Mouse (Mus musculus) embryonic stem cell, embryonic (primary cell): ENCODE measurements around the gene Grik3.

Experiments
- CTCF ChIA-PET, 4 experiments: fragments of 300-600 bp in 2 of 4; fragments of 350-600 bp in 2 of 4; sonication (Branson Sonifier 250); formaldehyde crosslinking; loops; one replicate each; lab custom pipeline; 2022; ENCODE audit warnings: inconsistent platforms in 2 of 4; lab: Charles Lee
- POLR2A ChIA-PET, 4 experiments: fragments of 300-600 bp in 2 of 4; fragments of 350-600 bp in 2 of 4; sonication (Branson Sonifier 250); formaldehyde crosslinking; loops; one replicate each; lab custom pipeline; 2022; ENCODE audit warnings: antibody characterized with exemption in 4 of 4, inconsistent platforms in 1 of 4; lab: Charles Lee

Gene Grik3

DNA sequence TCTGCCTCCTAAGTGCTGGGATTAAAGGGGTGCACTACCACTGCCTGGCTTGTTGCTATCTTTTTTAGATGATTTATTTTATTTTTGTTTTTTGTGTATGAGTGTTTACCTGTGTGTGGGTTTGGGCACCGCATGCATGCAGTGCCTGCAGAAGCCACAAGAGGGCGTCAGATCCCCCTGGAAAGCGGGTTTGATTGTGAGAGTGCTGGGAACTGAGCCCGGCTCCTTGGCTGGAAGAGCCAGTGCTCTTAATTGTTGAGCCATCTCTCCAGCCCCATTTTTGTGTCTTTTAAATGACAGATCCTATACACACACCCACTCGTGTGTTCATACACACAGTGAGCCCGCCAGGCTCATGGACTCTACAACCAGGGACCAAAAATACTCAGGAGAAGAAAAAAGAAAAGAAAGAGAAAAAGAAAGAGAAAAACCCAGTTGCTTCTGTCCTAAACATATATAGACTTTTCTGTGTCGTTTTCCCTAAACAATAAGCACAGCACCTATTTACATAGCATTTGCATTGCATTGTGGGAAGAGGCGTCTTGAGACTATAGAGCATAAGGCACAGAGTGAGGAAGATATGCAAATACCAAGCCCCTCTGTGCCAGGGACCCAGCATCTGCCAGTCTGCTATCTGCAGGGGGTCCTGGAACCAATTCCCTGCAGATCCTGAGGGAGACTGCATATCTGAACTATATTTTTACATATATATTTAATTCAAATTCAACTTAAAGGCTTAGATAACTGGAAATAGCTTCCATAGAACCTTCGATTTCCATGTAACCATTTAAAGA lies 134.6 kb downstream of the Grik3 start:
- POLR2A ChIA-PET, result interaction anchor here in 1 of 4 experiments (1.5 kb wide), 1 partner anchor 16 kb away, joined by 5 read pairs; no protein-coding TSS in a partner anchor

GRCm38 (mm10) chr4:125629544-125629943 lies 139.0 kb downstream of the Grik3 start:
- CTCF ChIA-PET, result interaction anchor here in 1 of 4 experiments (0.5 kb wide), 1 partner anchor 469 kb away, joined by 4 read pairs; no protein-coding TSS in a partner anchor

More for the DNA sequence above, 134.6 kb downstream of the Grik3 start:
- CTCF ChIA-PET, result interaction anchor here in 1 of 4 experiments (0.8 kb wide), 1 partner anchor 110 kb away, joined by 3 read pairs; no protein-coding TSS in a partner anchor

GRCm38 (mm10) chr4:125635037-125635436 lies 144.5 kb downstream of the Grik3 start:
- CTCF ChIA-PET, result interaction anchor here in 2 of 4 experiments (0.6 to 0.8 kb wide), 3 partner anchors 17 to 483 kb away, joined by 3 to 7 read pairs (median 3); no protein-coding TSS in a partner anchor
- POLR2A ChIA-PET, result interaction anchor here in 3 of 4 experiments (0.6 to 2.8 kb wide), 22 partner anchors 9 to 701 kb away, joined by 3 to 14 read pairs (median 3); no protein-coding TSS in a partner anchor

More at GRCm38 (mm10) chr4:125629544-125629943, 139.0 kb downstream of the Grik3 start:
- POLR2A ChIA-PET, result interaction anchor here in 1 of 4 experiments (1.3 kb wide), 1 partner anchor 20 kb away, joined by 7 read pairs; no protein-coding TSS in a partner anchor

- ChIA-PET POLR2A (interaction anchor here in 2 of 4 experiments (0.8 to 2.8 kb wide), 4 partner anchors 14 to 91 kb away, joined by 3 to 14 read pairs (median 6); no protein-coding TSS in a partner anchor), CTCF (interaction anchor here in 1 of 4 experiments (1.6 kb wide), 1 partner anchor 19 kb away, joined by 3 read pairs; no protein-coding TSS in a partner anchor)
Observed at GRCm38 (mm10) chr4:125636616-125637304, 146.3 kb downstream of the Grik3 start.

DNA sequence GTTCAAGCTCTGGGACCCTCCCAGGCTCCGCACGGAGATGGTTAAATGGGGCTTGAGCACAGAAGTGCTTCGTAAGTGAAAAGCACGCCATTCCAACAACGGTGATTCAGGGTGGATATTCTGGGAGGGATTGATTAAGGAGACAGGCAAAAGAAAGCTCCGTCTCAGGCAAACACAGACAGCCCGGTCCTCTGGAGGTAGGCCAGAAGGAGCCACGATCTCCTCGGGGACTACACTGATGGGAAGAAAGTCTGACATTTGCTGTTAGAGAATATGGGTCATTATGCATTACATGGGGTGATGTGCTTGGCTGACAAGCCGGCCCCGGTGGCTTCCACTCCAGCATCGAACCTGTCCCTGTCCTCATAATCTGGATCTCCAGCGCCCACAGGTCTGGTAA lies 146.9 kb downstream of the Grik3 start:
- ChIA-PET CTCF (interaction anchor here in 1 of 4 experiments (0.6 kb wide), 1 partner anchor 208 kb away, joined by 3 read pairs; no protein-coding TSS in a partner anchor), POLR2A (interaction anchor here in 2 of 4 experiments (0.8 to 1.5 kb wide), 4 partner anchors 13 to 66 kb away, joined by 3 to 4 read pairs (median 3); no protein-coding TSS in a partner anchor)

DNA sequence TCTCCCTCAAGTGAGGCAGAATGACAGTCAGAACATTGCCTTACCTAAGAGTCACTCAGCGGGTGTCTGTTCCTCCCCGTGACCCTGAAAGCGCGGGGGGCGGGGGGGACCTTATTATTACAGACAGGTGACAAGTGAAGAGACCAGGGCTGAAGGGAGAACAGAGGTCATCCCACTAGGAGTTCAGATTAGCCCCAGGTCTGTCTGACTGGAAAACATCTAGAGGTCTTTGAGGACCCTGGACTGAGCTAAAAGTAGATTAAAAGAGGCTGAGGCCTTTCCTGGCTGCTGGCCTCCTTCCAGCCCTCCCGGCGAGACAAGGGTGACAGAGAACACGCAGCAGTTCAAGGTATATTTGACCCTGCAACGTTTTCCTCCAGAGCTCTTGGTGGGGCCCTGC lies 150.0 kb downstream of the Grik3 start:
- CTCF ChIA-PET, result no interaction called here
- POLR2A ChIA-PET, result interaction anchor here in 1 of 4 experiments (0.5 to 2.0 kb wide), 2 partner anchors 67 to 88 kb away, joined by 3 to 4 read pairs; no protein-coding TSS in a partner anchor

GRCm38 (mm10) chr4:125640921-125641663 lies 150.6 kb downstream of the Grik3 start:
- CTCF ChIA-PET, result no interaction called here
- POLR2A ChIA-PET, result interaction anchor here in 3 of 4 experiments (0.9 to 2.0 kb wide), 3 partner anchors 32 to 88 kb away, joined by 3 to 4 read pairs (median 3); no protein-coding TSS in a partner anchor

DNA sequence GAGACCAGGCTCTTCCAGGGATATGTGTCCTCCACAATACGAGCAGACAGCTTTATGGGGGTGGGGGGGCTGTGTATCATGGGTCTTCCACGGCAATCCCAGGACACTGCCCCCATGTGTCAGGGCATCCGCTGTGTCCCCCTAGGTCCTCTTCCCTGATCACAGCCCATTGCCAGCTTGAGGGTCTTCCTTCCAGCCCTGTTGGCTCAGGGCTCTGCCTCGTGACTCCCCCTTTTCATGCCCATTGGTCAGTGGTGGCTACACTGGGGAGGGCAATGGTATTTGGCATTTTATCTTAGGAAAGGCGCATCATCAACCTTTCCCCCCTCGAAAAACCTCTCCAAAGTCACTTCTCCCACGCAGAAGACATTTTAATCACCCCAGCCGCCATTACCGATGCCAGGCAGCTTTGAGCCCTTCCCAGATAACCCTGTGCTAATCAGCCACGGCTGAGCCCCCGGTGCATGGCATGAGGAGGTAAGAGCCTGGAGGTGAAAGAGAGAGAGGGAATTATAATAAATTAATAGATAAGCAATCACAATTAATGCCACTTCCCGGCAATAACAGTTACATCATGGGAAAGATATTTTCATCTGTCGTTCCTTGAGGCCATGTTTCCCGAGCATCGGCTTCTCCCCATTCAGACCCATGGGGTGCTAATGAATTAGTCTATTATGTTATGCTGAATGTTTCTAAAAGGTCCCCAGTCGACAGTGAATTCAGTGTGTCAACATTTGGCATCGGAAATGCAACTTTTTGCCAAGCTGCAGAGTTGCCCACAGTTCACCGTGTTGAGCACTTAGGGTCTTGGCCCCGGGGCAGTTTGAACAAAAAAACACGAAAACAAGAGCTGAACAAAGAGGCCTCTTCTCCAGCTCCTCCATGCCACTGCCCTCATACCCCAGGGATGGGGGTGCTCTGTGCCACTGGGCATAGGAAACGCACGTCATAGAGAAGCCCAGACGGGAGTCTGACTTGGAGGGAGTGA lies 154.4 kb downstream of the Grik3 start:
- POLR2A ChIA-PET, result interaction anchor here in 3 of 4 experiments (0.6 to 0.9 kb wide), 3 partner anchors 8 to 49 kb away, joined by 3 to 6 read pairs (median 3); no protein-coding TSS in a partner anchor

GRCm38 (mm10) chr4:125651676-125652246 lies 161.3 kb downstream of the Grik3 start:
- POLR2A ChIA-PET, result interaction anchor here in 3 of 4 experiments (0.6 to 1.7 kb wide), 13 partner anchors 8 to 511 kb away, joined by 3 to 5 read pairs (median 3); no protein-coding TSS in a partner anchor

More for the DNA sequence above, 154.4 kb downstream of the Grik3 start:
- CTCF ChIA-PET, result interaction anchor here in 1 of 4 experiments (0.5 kb wide), 1 partner anchor 286 kb away, joined by 3 read pairs; no protein-coding TSS in a partner anchor

DNA sequence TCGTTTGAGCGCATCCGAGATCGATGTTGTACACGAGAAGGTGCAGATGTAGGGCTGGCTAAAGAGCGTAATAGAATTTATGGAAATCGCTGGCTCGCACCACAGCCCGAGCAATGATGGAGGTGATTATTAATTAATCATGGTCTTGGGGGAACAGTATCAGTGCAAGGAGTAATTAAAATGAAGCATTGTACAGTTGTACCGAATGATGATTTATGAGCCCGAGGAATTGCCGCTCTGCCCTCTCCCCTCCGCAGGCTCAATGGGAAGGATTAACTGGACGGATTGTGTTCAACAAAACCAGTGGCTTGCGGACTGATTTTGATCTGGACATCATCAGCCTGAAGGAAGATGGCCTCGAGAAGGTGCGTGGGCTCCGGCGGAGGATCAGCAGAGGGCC lies 165.5 kb downstream of the Grik3 start:
- CTCF ChIA-PET, result no interaction called here

More at GRCm38 (mm10) chr4:125651676-125652246, 161.3 kb downstream of the Grik3 start:
- CTCF ChIA-PET, result interaction anchor here in 2 of 4 experiments (0.6 to 1.0 kb wide), 3 partner anchors 52 to 485 kb away, joined by 3 to 5 read pairs (median 3); no protein-coding TSS in a partner anchor

GRCm38 (mm10) chr4:125658376-125658775 lies 167.9 kb downstream of the Grik3 start:
- ChIA-PET POLR2A (interaction anchor here in 3 of 4 experiments (0.5 to 0.8 kb wide), 3 partner anchors 60 to 112 kb away, joined by 3 read pairs; no protein-coding TSS in a partner anchor), CTCF (interaction anchor here in 2 of 4 experiments (0.6 kb wide), 2 partner anchors 751 to 1760 kb away, joined by 3 to 6 read pairs; no protein-coding TSS in a partner anchor)

More for the DNA sequence above, 165.5 kb downstream of the Grik3 start:
- POLR2A ChIA-PET, result no interaction called here

DNA sequence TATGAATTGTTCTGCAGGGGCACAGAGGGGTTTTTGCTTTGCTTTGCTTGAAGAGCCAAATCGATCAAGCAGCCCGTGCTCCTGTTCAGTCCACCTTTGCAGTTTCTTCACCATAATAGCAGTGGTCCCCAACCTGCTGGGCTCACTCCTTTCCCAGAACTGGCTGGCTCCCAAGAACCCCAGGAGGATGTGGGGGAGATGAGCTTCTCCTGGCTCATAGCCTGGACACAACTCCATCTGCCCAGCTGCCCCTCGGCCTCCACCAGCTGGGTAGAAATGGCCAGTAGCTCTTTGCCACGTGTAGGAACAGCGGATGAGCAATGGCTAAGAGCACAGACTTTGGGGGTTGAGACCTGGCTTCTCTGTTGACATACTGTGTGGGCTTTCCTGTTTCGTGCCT lies 171.5 kb downstream of the Grik3 start:
- ChIA-PET CTCF (no interaction called here), POLR2A (interaction anchor here in 2 of 4 experiments (0.5 to 0.7 kb wide), 4 partner anchors 11 to 311 kb away, joined by 3 to 4 read pairs (median 3); no protein-coding TSS in a partner anchor)

DNA sequence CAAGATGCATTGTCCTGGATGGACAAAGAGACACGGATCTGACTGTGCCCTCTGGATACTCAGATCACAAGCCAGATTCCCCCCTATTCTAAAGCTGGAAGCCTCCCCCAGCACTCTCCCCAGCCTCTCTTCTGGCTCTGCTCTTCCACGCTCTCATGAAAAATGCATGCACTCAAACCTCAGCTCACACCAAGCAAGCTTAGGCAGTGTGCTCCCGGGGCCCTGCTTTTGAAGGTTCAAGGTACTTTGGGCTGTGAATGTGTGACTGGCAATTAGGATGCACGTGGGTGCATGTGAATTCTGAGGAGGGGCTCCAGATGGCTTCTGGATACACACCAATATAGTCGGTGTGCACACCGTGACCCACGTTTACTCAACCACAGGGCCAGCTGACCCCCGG lies 172.8 kb downstream of the Grik3 start:
- ChIA-PET POLR2A (interaction anchor here in 2 of 4 experiments (0.5 to 1.0 kb wide), 2 partner anchors 11 to 85 kb away, joined by 3 to 4 read pairs; no protein-coding TSS in a partner anchor), CTCF (no interaction called here)

- ChIA-PET POLR2A (no interaction called here), CTCF (no interaction called here)
Observed at GRCm38 (mm10) chr4:125665955-125666354, 175.5 kb downstream of the Grik3 start.

- ChIA-PET POLR2A (no interaction called here), CTCF (interaction anchor here in 1 of 4 experiments (0.7 kb wide), 1 partner anchor 21 kb away, joined by 3 read pairs; no protein-coding TSS in a partner anchor)
Observed at GRCm38 (mm10) chr4:125682007-125682406, 191.5 kb downstream of the Grik3 start.
